Mouse (Mus musculus) kidney, adult 9 months (tissue): ENCODE data around the gene Pik3r6.

Source experiments
- DNase-seq: peaks from one replicate; pipeline ENCODE4 v3.0.0; 2022

Gene Pik3r6

DNA sequence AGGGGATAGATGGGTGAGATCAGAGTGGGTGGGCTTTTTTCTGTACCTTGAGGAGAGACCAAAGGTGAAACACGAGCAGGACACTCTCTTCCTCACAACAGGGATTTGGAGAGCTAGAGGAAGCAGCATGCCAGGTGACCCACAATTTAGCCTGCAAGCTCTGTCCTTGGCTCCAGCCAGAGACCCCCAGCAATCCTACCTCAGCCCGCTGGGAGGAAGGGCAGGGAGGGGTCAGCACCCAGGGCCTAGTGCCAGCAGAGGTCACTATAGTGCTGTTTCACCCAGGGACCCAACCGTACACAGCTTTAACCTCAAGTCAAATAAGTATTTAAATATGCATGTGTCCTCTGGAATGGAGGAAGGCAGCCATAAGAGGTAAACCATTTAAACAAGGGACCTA lies 83.1 kb downstream of the Pik3r6 start:
- DNase-seq: peak; percentile 27

DNA sequence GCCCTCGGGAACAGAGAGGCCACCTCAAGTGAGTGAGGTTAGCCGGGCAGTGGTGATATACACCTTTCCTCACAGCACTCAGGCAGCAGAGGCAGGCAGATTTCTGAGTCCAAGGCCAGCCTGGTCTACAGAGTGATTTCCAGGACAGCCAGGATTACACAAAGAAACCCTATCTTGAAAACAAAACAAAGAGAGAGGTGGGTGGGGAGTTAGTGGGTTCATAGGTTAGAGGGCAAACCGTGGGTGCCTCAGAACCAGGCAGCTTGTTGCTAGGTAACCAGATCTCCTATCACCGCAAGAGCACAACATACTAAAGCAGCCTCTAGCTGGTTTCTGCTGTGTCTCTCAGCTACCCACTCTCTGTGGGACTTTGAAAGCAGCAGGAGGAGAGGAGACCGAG lies 83.9 kb downstream of the Pik3r6 start, which contains the start of gene Ccdc42:
Ccdc42 (plus strand) TSS at position 301 of the 400 bp plus-strand sequence.
- DNase-seq: no peak

DNA sequence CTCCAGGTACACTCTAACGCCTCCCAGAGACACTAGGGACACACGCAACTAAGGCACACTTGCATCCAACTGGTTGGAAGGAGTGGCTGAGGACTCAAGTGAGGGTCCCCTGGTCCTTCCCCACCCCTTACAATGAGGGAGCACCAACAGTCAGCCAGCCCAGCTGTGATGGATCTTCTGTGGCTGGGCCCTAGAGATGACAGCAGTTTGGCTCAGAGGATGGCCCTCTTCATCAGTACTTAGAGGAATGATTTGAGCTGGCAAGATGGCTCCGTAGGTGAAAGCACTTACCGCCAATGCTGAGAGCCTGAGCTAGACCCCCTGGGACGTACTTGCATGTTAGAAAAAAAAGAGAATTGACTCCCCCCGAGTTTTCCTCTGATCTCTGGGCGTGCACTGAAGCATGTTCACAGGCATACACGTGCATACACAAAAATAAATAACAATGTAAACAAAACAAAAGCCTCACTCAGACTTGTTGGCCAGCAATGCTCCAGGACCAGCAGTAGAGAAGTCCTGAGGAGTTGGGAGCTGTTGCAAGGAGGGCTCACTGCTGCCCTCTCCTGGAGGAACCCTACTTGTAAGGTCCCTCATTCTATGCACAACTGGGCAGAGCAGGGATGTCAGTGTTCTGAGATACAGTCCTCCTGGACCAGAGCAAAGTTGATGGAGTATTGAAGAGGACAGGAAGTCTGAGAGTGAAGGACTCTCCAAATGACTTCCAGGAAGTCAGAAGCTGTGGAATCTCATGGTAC lies 86.4 kb downstream of the Pik3r6 start:
- peak; percentile 88 for DNase-seq

DNA sequence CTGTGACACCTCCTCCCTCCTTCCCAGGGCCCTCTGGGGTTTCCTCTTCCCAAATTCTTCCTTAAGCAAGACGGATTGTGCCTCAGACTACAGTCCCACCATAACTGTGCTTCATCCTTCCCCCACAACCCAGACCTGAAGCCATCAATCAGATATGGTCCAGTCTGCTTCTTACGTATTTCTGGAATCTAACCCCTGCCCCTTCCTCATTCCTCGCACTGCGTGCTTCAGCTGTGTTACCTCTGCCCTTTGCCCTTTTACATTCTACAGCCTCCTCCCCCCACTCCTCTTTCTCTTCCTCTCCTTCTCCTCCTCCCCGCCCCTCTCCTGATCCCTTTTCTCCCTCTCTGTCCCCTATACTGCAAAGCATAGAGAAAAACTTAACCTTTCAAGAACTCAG lies 88.9 kb downstream of the Pik3r6 start:
- DNase-seq: no peak

DNA sequence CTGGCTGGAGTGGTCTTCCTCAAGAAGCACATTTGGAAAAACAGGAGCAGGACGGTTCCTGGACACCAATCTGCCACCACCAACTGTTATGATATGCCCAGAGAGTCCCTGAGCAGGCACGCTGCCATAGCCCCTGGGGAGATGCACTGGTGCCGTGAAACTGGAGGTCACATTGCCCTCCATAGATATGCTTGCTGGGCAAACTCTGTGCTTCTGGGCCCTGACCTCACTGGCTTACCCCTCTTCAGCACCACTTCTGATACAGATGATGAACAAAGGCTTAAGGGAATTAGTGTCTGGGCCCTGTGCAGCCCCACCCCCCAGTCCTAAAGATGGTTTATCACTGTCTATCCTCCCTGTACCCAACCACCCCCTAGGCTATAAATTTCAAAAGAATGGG lies 90.4 kb downstream of the Pik3r6 start:
- no peak for DNase-seq

DNA sequence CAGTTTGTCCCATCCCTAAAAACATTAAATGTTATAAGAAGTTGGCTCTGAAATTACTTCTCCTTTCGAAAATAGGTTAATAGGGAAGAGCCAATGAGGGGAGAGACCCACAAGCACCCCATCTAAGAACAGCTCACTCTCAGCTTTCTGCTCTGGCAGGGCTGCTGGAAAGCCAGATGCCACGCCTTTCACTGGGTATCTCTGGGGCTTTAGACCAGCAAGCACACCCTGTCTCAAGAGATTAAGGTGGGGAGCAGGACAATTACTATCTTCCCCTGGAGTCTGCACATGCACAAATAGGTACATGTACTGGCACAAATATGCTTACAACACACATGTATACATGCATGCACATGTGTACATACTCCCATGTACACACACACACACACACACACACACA lies 95.1 kb downstream of the Pik3r6 start:
- no peak for DNase-seq

DNA sequence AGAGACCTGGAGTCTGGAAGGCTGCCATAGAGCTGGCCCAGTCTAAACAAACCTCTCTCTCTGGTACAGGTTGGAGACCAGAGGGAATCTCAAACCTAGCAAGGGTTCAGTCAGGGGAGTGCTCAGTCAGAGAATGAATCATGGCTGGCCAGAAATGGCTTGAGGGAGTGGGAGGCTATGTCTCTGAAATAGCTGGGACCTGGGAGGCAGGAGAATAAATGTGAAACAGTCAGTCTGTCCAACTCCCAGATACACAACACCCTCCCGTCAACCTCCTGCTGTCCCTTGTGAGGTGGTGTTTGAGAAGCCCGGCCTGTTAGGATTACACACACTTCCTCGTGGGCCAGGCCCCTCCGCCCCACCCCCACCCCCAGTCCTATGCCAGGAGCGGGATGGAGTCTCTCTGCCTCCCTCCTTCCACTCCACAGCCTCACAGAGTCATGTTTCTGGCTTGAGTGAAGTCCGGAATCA lies 97.8 kb downstream of the Pik3r6 start:
- no peak for DNase-seq

DNA sequence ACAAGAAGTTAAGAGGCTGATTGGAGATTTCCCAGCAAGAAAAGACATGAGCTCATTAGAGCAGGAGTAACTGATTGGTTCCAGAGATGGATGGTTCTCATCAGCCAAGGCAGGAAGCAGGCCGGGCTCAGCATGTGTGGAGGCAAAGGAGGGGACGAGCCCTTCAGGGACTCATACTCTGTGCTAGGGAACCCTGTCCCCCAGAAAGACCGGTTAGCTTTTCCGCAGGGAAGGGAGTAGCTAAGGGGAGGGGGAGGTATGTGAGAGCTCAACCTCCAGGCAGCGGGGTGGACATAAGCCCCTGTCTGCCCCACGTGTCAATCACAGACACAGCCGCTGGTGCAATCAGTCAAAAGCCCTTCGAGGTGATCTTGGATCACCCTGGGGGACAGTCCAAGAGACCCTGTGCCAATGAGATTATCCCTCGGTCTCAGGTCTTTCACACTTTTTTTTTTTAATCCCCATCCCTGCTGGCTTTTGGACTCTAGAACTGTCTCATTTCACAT lies 98.7 kb downstream of the Pik3r6 start:
- no peak for DNase-seq
